Comparison of ENCODE assay signal across 8 mouse cellular contexts in genomic region chr3:28772919-28773318, GRCm38 (mm10). TPM values are rescaled to one million over a fixed set of nuclear protein-coding genes. Genes with fewer than 3 reads are reported as not detected.
A peak's percentile ranks its signal among the peaks of the same experiment; 100 is the strongest.
DNase-seq lines count a peak whose midpoint lies in the region; ATAC-seq and TF ChIP-seq lines count a peak whose summit lies in the region.
"Not testable (repeated sequence)": the region's sequence is repeated elsewhere in the genome, so short reads cannot be mapped to it uniquely, and the experiment has no call there.
"Had no signal": no experiment of that assay in that cellular context is flagged by ENCODE, and none has a peak within 500 bp of the region (broad histone marks: within the 10 kb centered on the region; RNA-seq: fewer than 3 reads in every experiment).

No protein-coding gene starts in this region.

- TF ChIP-seq POLR2A in brain, embryonic 14.5 days (IDR thresholded peaks at IDR 0.05; ENCODE audit: borderline replicate concordance, extremely low read depth, insufficient read depth, insufficient read length, poor library complexity, severe bottlenecking): not testable (repeated sequence)

- H3K4me2 ChIP-seq in intestine, postnatal 0 days (replicated peaks; ENCODE audit: low read depth); lung, embryonic 14.5 days; stomach, postnatal 0 days (replicated peaks; ENCODE audit: low read depth): not testable (repeated sequence)

- intact Hi-C loops in left cerebral cortex, adult 2 months (cut with DNase I): not testable (repeated sequence)

- H3K9me3 ChIP-seq in E14TG2a.4 (ENCODE audit: low read length); intestine, postnatal 0 days (ENCODE audit: control insufficient read depth); lung, embryonic 14.5 days (ENCODE audit: low read depth, low read length); stomach, postnatal 0 days (ENCODE audit: control insufficient read depth, low read length): not testable (repeated sequence)

- TF ChIP-seq EP300 in stomach, postnatal 0 days (optimal IDR thresholded peaks at IDR 0.05): not testable (repeated sequence)

- not testable (repeated sequence) for H3K4me1 ChIP-seq in E14TG2a.4 (replicated peaks; ENCODE audit: low read depth, low read length); intestine, postnatal 0 days (replicated peaks; ENCODE audit: control insufficient read depth, insufficient read depth, low read length); lung, embryonic 14.5 days (ENCODE audit: insufficient read depth); stomach, postnatal 0 days (replicated peaks; ENCODE audit: control insufficient read depth, insufficient read depth)

- H3K36me3 ChIP-seq in E14TG2a.4 (ENCODE audit: insufficient read depth, low read length); intestine, postnatal 0 days (ENCODE audit: control insufficient read depth, insufficient read depth); lung, embryonic 14.5 days (ENCODE audit: insufficient read depth); stomach, postnatal 0 days (ENCODE audit: control insufficient read depth, insufficient read depth, low read length): not testable (repeated sequence)

- peaks cover 21% of the 10 kb centered on the region for H3K27me3 ChIP-seq in E14TG2a.4 (ENCODE audit: insufficient read depth, low read length)
- not testable (repeated sequence) for H3K27me3 ChIP-seq in intestine, postnatal 0 days (replicated peaks; ENCODE audit: control insufficient read depth, insufficient read depth, low read length); lung, embryonic 14.5 days (ENCODE audit: insufficient read depth, low read length); stomach, postnatal 0 days (ENCODE audit: control insufficient read depth, insufficient read depth, low read length)

- not testable (repeated sequence) for H3K9ac ChIP-seq in intestine, postnatal 0 days (ENCODE audit: low read depth, low read length); lung, embryonic 14.5 days; stomach, postnatal 0 days (ENCODE audit: low read length)

- not testable (repeated sequence) for ATAC-seq in intestine, postnatal 0 days; lung, embryonic 14.5 days (ENCODE audit: insufficient read depth); stomach, postnatal 0 days (ENCODE audit: low FRiP score, low TSS enrichment)

- WGBS in intestine, postnatal 0 days: 66% methylated on average over 4 of the region's 4 CpGs
- 59% methylated on average over 4 of the region's 4 CpGs for WGBS in lung, embryonic 14.5 days
- 64% methylated on average over 4 of the region's 4 CpGs for WGBS in stomach, postnatal 0 days

- TF ChIP-seq CTCF in E14TG2a.4 (conservative IDR thresholded peaks at IDR 0.05; ENCODE audit: low read length): peak; percentile 48
- TF ChIP-seq CTCF in brain, embryonic 14.5 days (IDR thresholded peaks at IDR 0.05; ENCODE audit: borderline replicate concordance, extremely low read depth, insufficient read depth, insufficient read length): peak; percentile 6; the same call in 1 of the 2 replicates
- TF ChIP-seq CTCF in intestine, postnatal 0 days (IDR thresholded peaks at IDR 0.05; ENCODE audit: low read depth): peak; percentile 12; the same call in 1 of the 2 replicates
- TF ChIP-seq CTCF in left cerebral cortex, adult 2 months (IDR thresholded peaks at IDR 0.05): peak; percentile 1; the same call in 1 of the 2 replicates
- 0 out of 2 replicates have a peak, but pooled peaks have one; percentile 14 for TF ChIP-seq CTCF in lung, embryonic 14.5 days (IDR thresholded peaks at IDR 0.05; ENCODE audit: low read depth)
- peak; percentile 6; the same call in 1 of the 2 replicates for TF ChIP-seq CTCF in stomach, postnatal 0 days (IDR thresholded peaks at IDR 0.05; ENCODE audit: low read depth)

- not testable (repeated sequence) for H3K27ac ChIP-seq in intestine, postnatal 0 days (ENCODE audit: low read depth, low read length); left cerebral cortex, adult 2 months; lung, embryonic 14.5 days (ENCODE audit: low read depth); stomach, postnatal 0 days (replicated peaks)

- H3K4me3 ChIP-seq in E14TG2a.4 (replicated peaks; ENCODE audit: low read length); intestine, postnatal 0 days (ENCODE audit: low read depth, low read length); left cerebral cortex, adult 2 months; lung, embryonic 14.5 days (ENCODE audit: low read depth, low read length); stomach, postnatal 0 days (ENCODE audit: low read depth, low read length): not testable (repeated sequence)

- peak; percentile 16 for DNase-seq in NIH3T3 (ENCODE audit: low read depth)
- not testable (repeated sequence) for DNase-seq in brain, embryonic 14.5 days (ENCODE audit: low read depth); left cerebral cortex, adult 2 months (ENCODE audit: extremely low spot score in 1 of 2, low spot score in 2 of 2); lung, embryonic 14.5 days; stomach, postnatal 0 days (ENCODE audit: low spot score)

RNA-seq across cellular contexts. Expression of gene Eif5a2, which starts 8.2 kb away (rescaled TPM):
- polyA plus RNA-seq in brain, embryonic 14.5 days (2012; rRNA removed): 7.0 and 9.0 TPM in 2 replicates
- polyA plus RNA-seq in intestine, postnatal 0 days (2015; fragmentation: Nextera tagmentation; extraction: Ambion mirVana): 2.8 and 3.2 TPM in 2 replicates
- 10 to 100 TPM; 32.8 to 36.7 TPM for total RNA-seq in left cerebral cortex, adult 2 months (2021)
- polyA plus RNA-seq in lung, embryonic 14.5 days (2014; fragmentation: Nextera tagmentation; extraction: Ambion mirVana): 14.1 and 15.5 TPM in 2 replicates
- polyA plus RNA-seq in stomach, postnatal 0 days (2015; fragmentation: Nextera tagmentation; extraction: Ambion mirVana): 1.2 and 1.5 TPM in 2 replicates
- total RNA-seq: CH12.LX had no signal

RNA-seq across cellular contexts. Expression of gene Rpl22l1, which starts 32.3 kb away (rescaled TPM):
- 131 and 141 TPM in 2 replicates for polyA plus RNA-seq in brain, embryonic 14.5 days (2012; rRNA removed)
- polyA plus RNA-seq in intestine, postnatal 0 days (2015; fragmentation: Nextera tagmentation; extraction: Ambion mirVana): 444 and 479 TPM in 2 replicates
- total RNA-seq in left cerebral cortex, adult 2 months (2021): 100 to 1,000 TPM; 169 to 217 TPM
- polyA plus RNA-seq in lung, embryonic 14.5 days (2014; fragmentation: Nextera tagmentation; extraction: Ambion mirVana): 445 and 524 TPM in 2 replicates
- 404 and 420 TPM in 2 replicates for polyA plus RNA-seq in stomach, postnatal 0 days (2015; fragmentation: Nextera tagmentation; extraction: Ambion mirVana)
